Mouse (Mus musculus) regulatory T cell (primary cell): ENCODE measurements around the gene Cyp2d22.

ENCODE experiments used
- in situ Hi-C: fragments of 300-600 bp; cut with MboI, MseI; formaldehyde crosslinking; loops from one replicate; pipeline ENCODE4 v1.15.1; 2025; ENCODE audit warnings: high pct_unique_total_duplicates

Cyp2d22 gene

DNA sequence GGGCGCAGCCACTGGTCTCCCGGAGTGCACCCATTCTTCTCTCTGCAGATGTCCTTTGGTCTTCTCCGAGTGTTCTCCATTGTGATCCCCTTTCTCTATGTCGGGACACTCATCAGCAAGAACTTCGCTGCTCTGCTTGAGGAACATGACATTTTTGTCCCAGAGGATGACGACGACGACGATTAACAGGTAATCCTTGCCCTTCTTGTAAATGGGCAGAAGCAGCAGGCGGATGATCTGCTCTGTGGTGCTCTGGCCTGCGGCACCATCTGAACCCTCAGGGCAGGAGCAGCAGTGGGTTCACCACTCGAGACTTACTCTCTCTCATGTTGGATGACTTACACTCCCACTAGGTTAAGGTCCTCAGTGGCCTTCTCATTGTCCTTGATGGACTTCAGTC is 32.2 kb downstream of the Cyp2d22 start:
- in situ Hi-C loops = no loop called here

DNA sequence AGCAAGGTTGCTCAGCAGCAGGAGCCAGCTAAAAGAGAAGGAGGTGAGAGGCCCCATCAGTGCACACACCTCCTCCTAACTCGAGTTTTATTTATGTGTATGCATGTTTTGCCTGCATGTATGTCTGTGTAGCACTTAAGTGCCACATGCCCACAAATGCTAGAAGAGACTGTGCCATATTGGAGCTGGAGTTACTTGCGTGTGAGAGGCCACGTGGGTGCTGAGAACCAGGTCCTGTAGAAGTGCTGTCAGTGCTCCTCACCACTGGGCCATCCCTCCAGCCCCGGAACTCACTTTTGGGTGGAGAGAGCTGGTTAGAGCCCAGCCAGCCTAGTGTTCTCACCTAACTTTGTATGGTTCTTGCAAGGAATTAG is 32.8 kb downstream of the Cyp2d22 start:
- in situ Hi-C loops = no loop called here

DNA sequence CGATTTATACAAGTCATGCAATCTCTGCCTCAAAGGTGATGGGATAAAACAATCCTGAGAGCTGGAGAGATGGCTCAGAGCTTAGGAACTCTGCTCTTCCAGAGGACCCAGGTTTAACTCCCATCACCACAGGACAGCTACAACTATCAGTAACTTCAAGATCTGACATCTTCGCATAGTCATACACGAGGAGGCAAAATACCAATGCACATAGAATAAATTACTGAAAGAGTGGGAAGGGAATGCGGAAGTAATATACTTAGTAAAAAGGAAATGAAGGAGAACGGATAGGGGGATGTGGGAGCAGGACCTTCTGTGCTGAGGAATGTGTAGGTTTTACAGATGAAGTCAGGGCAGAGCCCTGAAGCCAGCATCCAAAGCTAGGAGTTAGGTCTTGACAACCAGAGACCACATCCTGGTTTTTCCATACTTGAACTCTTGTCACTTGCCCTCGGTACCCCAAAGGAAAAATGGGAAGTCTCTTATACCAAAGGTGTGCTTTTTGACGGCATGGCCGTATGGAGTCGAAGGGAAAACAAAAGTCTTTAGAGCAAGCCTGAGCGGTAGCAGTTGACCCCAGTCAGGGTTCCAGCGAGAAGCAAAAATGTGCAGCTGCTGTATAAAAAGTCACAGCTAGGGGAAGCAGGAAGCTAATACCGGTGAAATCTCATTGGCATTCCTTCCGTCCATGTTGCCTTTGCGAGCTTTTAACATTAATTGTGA is 33.3 kb downstream of the Cyp2d22 start:
- in situ Hi-C loops = no loop called here

DNA sequence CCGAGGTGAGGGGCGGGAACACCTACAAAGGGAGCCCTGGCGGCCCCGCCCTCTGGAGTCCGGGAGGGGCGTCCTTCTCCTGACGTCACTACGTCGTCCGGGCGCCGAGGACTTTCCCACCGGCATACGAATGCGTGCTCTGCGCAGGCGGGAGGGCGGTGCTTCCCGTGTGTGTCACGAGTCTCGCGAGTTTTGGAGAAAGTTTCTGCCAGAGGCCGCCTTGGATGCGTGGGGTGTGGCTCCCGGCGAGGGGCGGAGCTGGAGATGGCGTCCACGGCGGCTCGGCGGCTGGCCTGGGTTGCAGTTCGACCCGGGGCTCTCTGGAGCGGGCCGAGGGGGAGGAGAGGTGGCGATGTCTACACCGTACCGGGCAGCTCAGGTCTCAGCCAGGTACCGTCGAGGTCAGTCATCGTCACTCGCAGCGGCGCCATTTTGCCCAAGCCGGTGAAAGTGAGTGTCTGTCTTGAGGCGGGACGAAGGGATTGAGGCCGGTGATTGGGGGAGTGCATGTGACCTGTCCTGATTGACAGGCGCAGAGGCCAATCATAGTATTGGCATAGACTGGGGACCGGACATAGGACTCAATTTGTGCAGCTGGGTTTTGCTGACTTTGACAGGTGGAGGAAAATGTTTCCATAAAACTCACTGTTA is 34.1 kb downstream of the Cyp2d22 start:
- in situ Hi-C loops = no loop called here

DNA sequence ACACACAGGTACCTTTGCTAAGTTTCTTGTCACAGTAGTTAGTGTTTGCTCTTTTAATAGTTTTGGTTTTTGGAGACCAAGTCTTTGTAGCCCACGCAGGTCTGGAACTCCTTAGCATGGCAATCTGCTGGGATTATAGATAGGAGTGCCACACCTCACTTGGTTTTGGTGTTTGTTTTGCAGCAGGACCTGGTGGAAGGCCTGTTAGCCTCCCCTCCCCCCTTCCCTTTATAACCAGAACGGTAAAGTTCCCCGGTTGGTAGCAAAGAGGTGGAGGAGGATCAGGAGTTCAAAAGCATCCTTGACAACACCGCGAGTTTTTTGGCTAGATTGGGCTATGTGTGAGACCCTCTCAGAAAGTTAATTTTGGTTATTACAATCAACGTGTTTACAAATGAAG is 35.1 kb downstream of the Cyp2d22 start:
- in situ Hi-C loops = no loop called here

DNA sequence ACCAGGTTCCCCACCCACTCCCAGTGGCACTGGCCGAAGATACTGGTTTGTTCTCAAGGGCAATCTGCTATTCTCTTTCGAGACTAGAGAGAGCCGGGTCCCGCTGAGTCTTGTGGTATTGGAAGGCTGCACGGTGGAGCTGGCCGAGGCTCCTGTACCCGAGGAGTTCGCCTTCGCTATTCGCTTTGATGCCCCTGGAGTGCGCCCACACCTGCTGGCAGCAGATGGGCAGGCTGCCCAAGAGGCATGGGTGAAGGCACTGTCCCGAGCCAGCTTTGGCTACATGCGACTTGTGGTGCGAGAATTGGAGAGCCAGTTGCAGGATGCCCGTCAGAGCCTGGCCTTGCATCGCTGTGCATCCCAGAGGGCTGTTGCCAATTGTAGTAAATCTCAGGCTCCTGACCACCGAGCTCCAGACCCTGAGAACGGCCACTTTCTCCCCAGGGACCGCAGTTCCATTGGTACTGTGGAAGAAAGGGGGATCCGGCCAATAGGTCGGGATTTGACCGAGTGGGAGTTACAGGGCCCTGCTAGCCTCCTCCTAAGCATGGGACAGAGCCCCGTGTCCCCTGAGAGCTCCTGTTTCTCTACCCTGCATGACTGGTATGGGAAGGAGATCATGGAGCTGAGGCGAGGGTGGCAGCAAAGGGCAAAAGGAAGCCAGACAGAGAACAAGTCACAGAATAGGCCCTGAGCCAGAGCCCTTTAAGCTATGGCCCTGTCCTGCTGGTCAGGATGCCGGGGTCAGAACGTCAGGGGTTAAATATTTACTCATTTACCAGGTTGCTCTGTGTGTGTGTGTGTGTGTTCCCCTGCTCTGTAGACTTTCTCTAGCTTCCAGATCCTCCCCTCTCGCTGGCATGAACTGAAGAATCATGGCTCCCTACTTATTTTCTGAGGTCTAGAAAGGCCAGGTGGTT is 36.4 kb downstream of the Cyp2d22 start:
- in situ Hi-C loops = no loop called here

DNA sequence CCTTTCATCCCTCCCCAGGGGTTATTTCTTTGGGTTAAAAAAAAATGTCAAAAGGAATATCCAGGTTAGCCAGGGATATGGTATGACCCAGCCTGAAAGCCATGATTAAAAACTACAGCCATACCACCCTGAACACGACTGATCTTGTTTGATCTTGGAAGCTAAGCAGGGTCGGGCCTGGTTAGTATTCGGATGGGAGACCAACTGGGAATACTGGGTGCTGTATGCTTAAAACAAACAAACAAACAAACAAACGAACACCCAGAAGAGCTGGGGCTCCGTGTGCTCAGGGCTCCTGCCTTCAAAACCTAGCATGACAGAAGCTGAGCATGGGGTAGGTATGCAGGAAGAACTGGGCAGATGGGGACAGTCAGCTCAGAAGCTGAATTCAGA is 37.5 kb downstream of the Cyp2d22 start:
- in situ Hi-C loops = no loop called here

DNA sequence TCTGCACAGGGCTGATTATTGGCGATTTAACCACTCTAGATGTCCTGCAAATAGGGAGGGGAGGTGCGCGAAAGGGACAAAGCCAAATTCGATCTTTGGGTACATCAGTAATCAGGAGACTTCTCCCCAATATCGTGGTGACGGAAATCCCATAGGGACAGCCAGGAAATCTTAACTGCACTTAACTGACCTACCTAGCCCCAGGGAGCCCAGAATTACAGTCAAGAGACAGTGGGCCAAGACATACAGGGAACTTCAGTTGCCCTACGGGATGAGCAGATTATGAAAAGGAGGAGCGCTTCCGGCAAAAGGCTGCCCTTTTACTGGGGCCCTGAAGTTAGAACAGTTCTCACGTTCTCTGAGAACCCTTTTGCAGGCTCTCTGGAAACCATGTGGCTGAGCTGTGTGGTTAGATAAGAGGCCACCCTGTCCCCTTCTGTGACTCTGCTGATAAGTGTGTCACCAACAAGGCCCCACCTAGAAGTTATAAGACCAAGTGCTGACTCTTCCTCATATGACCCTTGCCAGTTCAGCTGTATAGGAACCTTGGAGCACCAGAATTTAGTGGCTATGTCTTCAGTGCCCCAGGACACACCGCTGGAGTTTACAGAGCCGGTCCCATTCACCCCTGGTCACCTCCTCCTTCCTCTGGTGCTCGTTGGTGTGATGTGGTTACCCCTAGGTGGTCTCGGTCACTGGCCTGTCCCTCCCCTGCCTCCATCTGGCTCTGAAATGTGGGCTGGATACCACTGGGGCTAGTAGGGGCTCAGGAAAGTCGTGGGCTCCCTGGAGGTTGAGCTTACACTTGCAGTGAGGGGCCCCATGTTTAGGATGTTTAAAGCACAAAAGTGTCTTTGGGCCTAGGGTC is 38.2 kb downstream of the Cyp2d22 start:
- in situ Hi-C loops = no loop called here

DNA sequence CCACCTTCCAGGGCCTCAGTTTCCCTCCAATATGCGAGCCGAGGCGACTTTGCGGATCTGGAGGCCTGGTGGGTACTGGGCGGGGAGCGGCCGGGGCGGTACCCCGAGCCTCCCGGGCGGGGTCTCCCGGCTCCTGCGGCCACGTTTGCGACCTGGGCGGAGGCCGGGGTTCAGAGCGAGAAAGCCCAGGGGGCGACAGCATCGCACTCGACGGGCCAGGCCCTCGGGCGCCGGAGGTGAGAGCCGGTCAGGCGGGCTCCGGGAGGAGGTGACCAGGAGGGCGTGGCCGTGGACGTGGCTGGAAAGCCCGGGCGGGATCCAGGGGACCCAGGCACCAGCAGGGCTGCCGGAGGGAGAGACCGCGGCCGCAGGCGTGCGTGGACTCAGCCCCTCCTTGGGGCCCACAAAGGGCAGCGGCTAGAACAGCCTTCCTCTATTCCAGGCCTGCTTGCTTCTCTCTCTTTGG is 39.0 kb downstream of the Cyp2d22 start:
- in situ Hi-C loops = no loop called here

DNA sequence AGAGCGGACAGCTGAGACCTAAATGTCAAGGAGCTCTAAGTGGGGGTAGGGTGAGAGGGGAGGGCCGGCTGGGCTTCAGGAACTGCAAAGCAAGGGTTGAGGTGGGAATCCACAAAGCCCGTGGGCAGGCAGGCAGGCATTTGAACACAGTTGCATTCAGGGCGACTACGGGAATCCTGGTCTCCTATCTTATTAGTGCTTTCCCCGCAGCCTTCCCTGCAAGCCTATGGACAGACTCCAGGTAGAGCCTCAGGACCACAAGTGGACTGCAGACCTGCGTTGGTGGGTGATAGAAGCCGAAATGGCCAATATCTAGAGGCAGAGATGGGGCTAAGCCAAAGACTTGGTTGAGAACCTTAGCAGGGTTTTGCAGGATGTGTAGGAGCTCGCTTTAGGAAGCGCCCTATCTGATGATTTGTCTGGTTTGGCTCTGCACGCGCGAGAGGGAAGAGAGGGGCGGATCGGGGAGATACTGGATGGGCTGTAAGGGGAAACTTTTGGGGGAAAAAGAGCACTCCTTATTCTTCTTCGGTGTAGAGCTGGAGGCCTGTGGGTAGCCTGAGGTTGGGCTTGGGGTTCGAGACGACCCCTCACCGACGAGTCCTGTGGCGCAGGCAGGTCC is 39.5 kb downstream of the Cyp2d22 start:
- in situ Hi-C loops = no loop called here

DNA sequence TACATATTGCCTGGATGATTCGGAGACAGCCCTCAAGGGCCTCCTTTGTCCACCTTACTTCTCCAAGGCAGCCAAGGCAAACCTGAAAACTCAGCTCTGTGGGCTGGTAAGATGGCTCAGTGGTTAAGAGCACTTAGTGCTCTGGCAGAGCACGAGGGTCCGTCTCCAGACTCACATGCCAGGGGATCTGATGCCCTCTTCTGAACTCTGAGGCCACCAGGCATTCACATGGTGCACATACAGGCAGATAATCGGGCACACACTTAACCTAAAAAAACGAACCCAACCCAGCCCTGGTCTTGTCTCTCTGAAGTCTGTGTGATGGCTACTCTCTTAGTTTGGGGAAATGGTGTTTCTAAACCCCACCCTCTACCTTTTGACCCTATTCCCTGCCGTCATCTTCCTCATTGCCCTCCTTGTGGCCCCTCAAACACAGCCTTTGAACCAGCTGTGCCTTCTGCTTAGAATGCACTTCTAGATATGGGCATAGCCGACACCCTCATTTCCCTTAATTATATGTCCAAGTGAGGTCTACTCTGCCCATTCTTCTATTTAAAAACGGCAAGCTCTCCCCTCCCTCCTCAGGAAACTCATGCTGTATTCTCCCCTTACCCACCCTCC is 40.3 kb downstream of the Cyp2d22 start:
- in situ Hi-C loops = no loop called here

DNA sequence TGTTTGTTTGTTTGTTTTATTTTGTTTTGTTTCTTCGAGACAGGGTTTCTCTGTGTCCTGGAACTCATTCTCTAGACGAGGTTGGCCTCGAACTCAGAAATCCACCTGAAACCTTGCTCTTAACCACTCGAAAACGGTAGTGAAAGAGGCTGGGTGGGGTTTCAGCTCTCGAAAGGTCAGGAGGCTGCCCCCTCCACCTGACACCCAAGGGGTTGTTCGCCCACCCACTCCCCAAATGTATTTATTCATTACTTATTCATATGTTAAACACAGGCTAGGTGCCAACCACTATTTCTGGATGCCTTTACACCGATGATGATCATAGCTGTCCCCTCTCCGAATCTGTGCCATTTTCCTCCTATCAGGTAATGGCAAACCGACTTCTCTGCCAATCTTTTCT is 40.9 kb downstream of the Cyp2d22 start:
- in situ Hi-C loops = no loop called here

DNA sequence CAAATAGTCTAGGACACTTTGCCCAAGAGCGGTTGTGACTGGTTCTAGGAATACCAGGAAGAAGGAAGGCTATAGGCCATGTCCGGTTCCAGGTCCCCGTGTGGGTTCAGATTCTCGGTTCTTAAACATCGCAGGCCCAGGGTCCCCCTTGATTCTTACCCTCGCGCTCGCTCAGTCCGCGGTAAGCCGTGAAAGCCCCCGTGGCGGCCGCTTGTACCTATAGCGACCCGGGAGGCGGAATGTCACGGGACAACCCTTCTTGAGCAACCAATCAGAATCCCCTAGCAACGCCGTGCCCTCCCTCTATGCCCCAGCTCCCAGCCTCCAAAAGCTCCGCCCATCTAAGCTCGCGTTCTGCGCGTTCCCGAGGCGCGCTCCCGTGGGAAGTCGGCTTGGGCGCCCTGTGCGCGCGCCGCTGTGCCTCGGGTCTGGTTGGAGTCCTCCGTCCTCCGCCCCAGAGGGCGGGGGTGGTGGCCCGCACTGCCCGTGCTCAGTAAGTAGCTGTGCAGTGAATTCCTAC is 41.4 kb downstream of the Cyp2d22 start, which contains the start of the genes Naga, Pheta2 and Smdt1:
Gene Naga, minus strand, starts transcription at position 333 of the 520 bp plus-strand sequence.
Gene Pheta2, plus strand, starts transcription at position 350 of the 520 bp plus-strand sequence.
Gene Smdt1, plus strand, starts transcription at position 367 of the 520 bp plus-strand sequence.
- in situ Hi-C loops = no loop called here

DNA sequence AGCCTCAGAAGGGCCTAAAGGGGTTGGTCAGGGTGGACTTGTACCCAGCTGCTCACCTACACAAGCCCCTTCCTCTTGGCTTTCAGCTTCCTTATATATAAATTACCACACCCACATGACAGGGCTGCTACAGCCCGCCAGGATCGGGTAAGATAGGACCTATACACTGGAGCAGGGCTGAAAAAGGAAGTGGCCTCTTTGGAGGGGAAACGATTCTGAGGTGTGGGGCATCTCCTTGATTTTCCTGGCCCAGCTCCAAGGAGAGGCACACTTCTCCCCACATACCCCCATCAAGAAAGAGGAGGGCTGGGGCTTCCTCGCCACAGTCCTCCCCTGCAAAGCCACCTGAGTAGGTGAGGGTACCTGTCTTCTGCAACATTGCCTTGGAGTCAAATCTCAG is 42.2 kb downstream of the Cyp2d22 start:
- in situ Hi-C loops = no loop called here

DNA sequence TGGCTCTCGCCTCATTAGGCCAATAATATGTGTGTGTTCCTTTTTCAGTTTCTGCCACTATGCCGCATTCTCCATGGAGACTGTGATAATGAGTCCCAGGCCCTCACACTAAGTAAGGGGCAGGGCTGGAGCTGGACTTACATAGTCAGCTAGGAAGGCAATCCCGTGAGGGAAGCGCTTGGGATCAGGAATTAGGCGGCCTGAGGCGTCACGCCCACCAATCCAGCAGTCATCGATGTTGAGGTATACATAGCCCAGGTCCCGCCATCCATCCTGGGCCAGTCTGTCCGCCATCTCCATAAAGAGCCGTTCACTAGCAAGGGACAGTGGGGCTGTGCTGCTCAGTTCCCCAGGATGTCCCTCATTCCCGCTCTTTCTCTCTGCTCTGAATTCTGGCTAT is 43.4 kb downstream of the Cyp2d22 start:
- in situ Hi-C loops = no loop called here

DNA sequence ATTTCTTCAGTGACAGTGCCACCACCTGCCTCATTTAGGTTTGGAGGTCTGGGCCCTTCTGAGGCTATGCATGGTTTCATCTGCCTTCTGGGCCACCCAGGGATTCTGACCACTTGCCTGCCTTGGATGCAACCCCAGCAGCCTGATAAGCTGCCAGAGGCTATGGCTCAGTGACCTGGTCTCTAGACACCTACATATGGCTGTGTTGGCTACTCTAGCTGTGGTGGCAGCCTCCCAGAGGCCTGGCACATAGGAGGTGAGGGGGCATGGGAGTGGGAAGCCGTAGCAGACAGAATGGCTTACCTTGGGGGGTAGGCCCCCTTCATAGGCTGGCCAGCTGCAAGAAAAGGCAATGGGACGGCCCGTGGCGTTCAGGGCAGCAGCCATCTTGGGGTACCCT is 44.9 kb downstream of the Cyp2d22 start:
- in situ Hi-C loops = no loop called here

DNA sequence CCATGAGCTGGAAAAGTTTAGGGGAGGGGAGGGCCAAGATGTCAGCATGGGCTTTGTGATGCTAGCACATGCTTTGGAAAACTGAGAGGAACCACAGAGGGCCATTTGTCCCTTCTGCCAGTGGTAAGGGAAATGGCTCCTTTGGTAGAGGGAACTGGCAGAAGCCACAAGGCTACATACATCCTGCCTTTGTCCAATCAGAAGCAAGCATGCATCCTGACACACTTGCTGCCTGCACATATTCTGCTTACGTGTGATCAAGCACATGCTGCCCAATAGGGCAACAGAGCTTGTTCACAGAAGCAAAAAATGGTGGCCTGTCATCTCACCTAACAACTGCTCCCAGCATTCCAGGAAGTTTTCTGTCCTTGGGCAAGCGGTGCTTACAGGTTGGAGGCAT is 54.7 kb downstream of the Cyp2d22 start:
- in situ Hi-C loops = no loop called here

DNA sequence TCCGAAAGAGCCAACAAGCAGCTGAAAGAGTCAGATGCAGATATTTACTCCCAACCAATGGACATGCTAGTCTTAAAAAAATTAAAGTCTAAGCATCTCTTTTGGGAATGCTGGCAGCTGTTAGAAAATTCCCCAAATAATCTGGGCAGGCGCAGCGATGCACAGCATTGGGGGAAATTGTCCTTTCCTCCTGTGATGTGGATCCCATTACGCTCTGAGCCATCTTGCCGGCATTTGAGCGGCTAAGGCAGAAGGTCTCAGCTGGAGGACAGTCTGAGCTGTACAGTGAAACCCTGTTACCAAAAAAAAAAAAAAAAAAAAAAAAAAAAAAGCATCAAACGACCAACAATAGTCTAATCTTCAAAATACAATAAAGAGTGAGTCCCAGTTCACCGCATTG is 57.9 kb downstream of the Cyp2d22 start:
- in situ Hi-C loops = no loop called here
